Mouse (Mus musculus): ENCODE results near the gene Lrrc8d. TPM values are rescaled to one million over a fixed set of nuclear protein-coding genes. Genes with fewer than 3 reads are reported as not detected.
A peak's percentile ranks its signal among the peaks of the same experiment; 100 is the strongest.

The Lrrc8d gene
- total and polyA plus RNA-seq, 3 experiments = 7.0 to 26.1 (median 16.6) TPM

DNA sequence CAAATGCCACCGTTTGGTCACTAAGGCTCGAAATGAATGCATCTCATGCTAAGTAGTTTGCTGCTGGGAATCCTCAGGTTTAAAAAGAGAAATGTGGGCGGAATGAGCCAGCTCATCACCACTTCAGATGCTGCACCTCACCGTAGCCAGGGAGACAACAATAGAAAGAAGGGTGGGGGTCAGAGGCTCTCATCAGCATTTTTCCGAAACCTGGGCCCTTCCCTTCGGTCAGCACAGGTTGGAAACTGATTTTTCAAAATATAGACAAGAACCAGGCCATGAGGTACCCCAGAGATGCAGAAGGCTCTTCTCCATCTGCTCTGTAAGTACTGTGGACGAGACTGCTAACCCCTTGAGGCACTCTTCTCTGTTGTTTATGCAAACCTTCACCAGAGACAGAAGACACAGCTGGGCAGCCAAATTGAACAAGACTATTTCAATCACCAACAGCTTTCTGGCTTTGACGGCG, 17.6 kb upstream of the Lrrc8d start (continued):
- TF ChIP-seq MXI1 (IDR thresholded peaks at IDR 0.05; ENCODE audit: low read depth, low read length) = peak; percentile 29; the same call in 1 of the 2 replicates
- TF ChIP-seq BHLHE40 (IDR thresholded peaks at IDR 0.05; ENCODE audit: low read depth, low read length) = no peak; the same call in none of the 2 replicates
- TF ChIP-seq JUND (conservative IDR thresholded peaks at IDR 0.05; ENCODE audit: low read depth, low read length) = peak; percentile 16; the same call in 1 of the 2 replicates

DNA sequence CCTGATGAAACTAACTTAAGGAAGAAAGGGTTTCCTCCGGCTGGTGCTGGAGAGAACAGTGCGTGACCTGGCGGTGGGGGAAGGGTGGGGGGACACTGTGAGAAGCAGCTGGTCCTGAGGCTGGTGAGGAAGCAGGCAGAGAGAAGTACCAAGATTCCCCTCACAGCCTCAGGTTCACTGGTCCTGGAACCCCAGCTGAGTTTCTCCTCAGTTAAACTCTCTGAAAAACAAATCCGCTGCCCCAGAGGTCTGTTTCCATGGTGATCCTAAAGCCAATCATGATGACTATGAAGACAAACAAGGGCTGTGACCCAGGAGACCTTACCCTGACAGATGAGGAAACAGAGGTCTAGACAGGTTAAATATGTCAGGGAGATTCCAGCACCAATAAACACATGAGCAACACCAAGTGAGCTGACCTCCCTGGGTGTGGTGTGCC, 15.8 kb upstream of the Lrrc8d start:
- DNase-seq (ENCODE audit: extremely low read depth) = peak; percentile 87
- H3K4me3 ChIP-seq (replicated peaks in 1 of 3; ENCODE audit: low read depth in 2 of 3, low read length in 2 of 3, poor library complexity in 1 of 3) = no peak overlapping the region
- H3K36me3 ChIP-seq (replicated peaks in 1 of 2; ENCODE audit: control insufficient read depth in 1 of 2, insufficient read depth in 1 of 2, low read length in 1 of 2) = no peaks in the 10 kb centered on the region
- peaks cover 35 to 70% of the 10 kb centered on the region in 2 experiments for H3K4me1 ChIP-seq (ENCODE audit: control insufficient read depth in 1 of 2, insufficient read depth in 2 of 2)
- H3K27me3 ChIP-seq (replicated peaks) = no peaks in the 10 kb centered on the region
- no peaks in the 10 kb centered on the region for H3K79me2 ChIP-seq (replicated peaks; ENCODE audit: control insufficient read depth, extremely low read depth, insufficient read depth, poor library complexity, severe bottlenecking)
- no peak overlapping the region for H3K9ac ChIP-seq (ENCODE audit: insufficient read depth, low read depth)
- TF ChIP-seq USF1 (IDR thresholded peaks at IDR 0.05; ENCODE audit: low read depth, low read length) (no peak), TCF12 (IDR thresholded peaks at IDR 0.05; ENCODE audit: low read depth, low read length) (peak; percentile 63; the same call in 1 of the 2 replicates), CHD1 (IDR thresholded peaks at IDR 0.05; ENCODE audit: low read depth, low read length) (no peak), ELF1 (IDR thresholded peaks at IDR 0.05; ENCODE audit: low read depth, low read length) (peak; percentile 32; the same call in 1 of the 2 replicates), ETS1 (conservative IDR thresholded peaks at IDR 0.05; ENCODE audit: low read depth, low read length) (peak; percentile 92), SMC3 (IDR thresholded peaks at IDR 0.05; ENCODE audit: low read depth, low read length) (no peak), CHD2 (IDR thresholded peaks at IDR 0.05; ENCODE audit: low read length) (peak; percentile 70; the same call in 1 of the 2 replicates), MAZ (IDR thresholded peaks at IDR 0.05; ENCODE audit: low read depth, low read length) (peak; percentile 65), BHLHE40 (IDR thresholded peaks at IDR 0.05; ENCODE audit: low read depth, low read length) (peak; percentile 65), ZNF384 (IDR thresholded peaks at IDR 0.05; ENCODE audit: low read depth, low read length) (0 out of 2 replicates have a peak, but pooled peaks have one; percentile 11), NELFE (IDR thresholded peaks at IDR 0.05; ENCODE audit: low read depth, low read length) (no peak), POLR2AphosphoS2 (IDR thresholded peaks at IDR 0.05; ENCODE audit: low read depth, low read length) (no peak), KAT2A (IDR thresholded peaks at IDR 0.05; ENCODE audit: insufficient replicate concordance, low read length) (0 out of 2 replicates have a peak, but pooled peaks have one; percentile 32), TBP (conservative IDR thresholded peaks at IDR 0.05; ENCODE audit: low read depth, low read length) (no peak), RAD21 (IDR thresholded peaks at IDR 0.05; ENCODE audit: low read depth, low read length) (no peak), MXI1 (IDR thresholded peaks at IDR 0.05; ENCODE audit: low read depth, low read length) (0 out of 2 replicates have a peak, but pooled peaks have one; percentile 61), PAX5 (IDR thresholded peaks at IDR 0.05; ENCODE audit: low read length) (no peak), IRF4 (IDR thresholded peaks at IDR 0.05; ENCODE audit: low read depth, low read length) (0 out of 2 replicates have a peak, but pooled peaks have one; percentile 26), E2F4 (IDR thresholded peaks at IDR 0.05; ENCODE audit: insufficient replicate concordance, low read depth, low read length) (no peak), MEF2A (IDR thresholded peaks at IDR 0.05; ENCODE audit: borderline replicate concordance, low read depth, low read length) (0 out of 2 replicates have a peak, but pooled peaks have one; percentile 49), SIN3A (IDR thresholded peaks at IDR 0.05; ENCODE audit: low read length) (0 out of 2 replicates have a peak, but pooled peaks have one; percentile 51), NRF1 (IDR thresholded peaks at IDR 0.05; ENCODE audit: low read depth, low read length) (no peak)
- H3K4me2 ChIP-seq (ENCODE audit: insufficient read depth, low read depth, poor library complexity, severe bottlenecking) = 0 out of 2 replicates have a peak overlapping the region, but pooled peaks have one; percentile 23
- H3K27ac ChIP-seq (ENCODE audit: insufficient read depth, low read depth) = peak overlapping the region; percentile 71
- in situ Hi-C loops (cut with MboI; ENCODE audit: low pct_ligation_motif_present, low pct_unique_long_range_greater_than_20kb, low sequenced_read_pairs) = loop anchor here (10.0 kb wide), 1 partner anchor 279 kb away; no protein-coding TSS in a partner anchor
- H3K9me3 ChIP-seq (replicated peaks; ENCODE audit: low read length) = no peaks in the 10 kb centered on the region
- dilution Hi-C loops (cut with MboI; ENCODE audit: extremely low pct_ligation_motif_present, extremely low pct_unique_long_range_greater_than_20kb, low sequenced_read_pairs) = no loop called here

Data from CH12.LX (cell line).